Mouse (Mus musculus): ENCODE measurements at regions not wholly inside any gene's neighbourhood (a gene's known extent, or its start where the extent isn't known, plus 50 kb on each side); places are given as distances from the start of the nearest gene placed in this dataset.

DNA sequence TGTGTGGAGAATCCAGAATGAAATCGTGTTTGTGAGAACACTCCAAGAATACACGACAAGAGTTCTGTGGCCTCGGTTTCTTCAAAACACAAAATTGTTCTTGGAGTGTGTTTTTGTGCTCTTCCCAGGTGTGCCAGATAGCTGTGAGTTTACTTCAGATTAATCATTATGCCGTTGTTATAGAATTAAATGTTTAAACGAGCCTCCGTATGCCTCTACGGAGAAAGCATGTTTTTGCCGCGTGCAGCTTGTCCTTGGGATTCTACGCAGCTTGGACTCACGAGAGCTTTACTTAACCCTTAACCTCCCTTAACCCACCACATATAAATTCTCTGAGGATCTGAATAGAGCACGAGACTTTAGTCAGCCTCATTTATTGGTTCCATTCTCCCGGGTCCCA lies 455.7 kb upstream of the Kazn start:
- H3K36me3 ChIP-seq (ENCODE audit: control insufficient read depth, insufficient read depth), result no peaks in the 10 kb centered on the region

GRCm38 (mm10) chr4:142688241-142688640 lies 449.0 kb upstream of the Kazn start:
- Histone ChIP-seq H3K27ac (ENCODE audit: low read length) (no peak overlapping the region), H3K4me2 (ENCODE audit: low read depth, low read length) (no peak overlapping the region), H3K4me1 (ENCODE audit: control insufficient read depth, insufficient read depth, low read length) (no peaks in the 10 kb centered on the region), H3K4me3 (ENCODE audit: low read length) (no peak overlapping the region), H3K36me3 (ENCODE audit: control insufficient read depth, insufficient read depth) (no peaks in the 10 kb centered on the region), H3K27me3 (ENCODE audit: control insufficient read depth, insufficient read depth, low read length) (no peaks in the 10 kb centered on the region), H3K9ac (ENCODE audit: low read length) (no peak overlapping the region), H3K9me3 (replicated peaks; ENCODE audit: control insufficient read depth, low read length) (peaks cover 13% of the 10 kb centered on the region)
- no peak for ATAC-seq (replicated peaks; ENCODE audit: extremely low read depth, insufficient read depth, low FRiP score)
- 78% methylated on average over 6 of the region's 6 CpGs for WGBS

More for the DNA sequence above, 455.7 kb upstream of the Kazn start:
- Histone ChIP-seq H3K27ac (ENCODE audit: low read length) (no peak overlapping the region), H3K27me3 (ENCODE audit: control insufficient read depth, insufficient read depth, low read length) (no peaks in the 10 kb centered on the region), H3K4me2 (ENCODE audit: low read depth, low read length) (no peak overlapping the region), H3K9me3 (replicated peaks; ENCODE audit: control insufficient read depth, low read length) (no peaks in the 10 kb centered on the region), H3K9ac (ENCODE audit: low read length) (no peak overlapping the region), H3K4me1 (ENCODE audit: control insufficient read depth, insufficient read depth, low read length) (no peaks in the 10 kb centered on the region), H3K4me3 (ENCODE audit: low read length) (no peak overlapping the region)
- no peak for ATAC-seq (replicated peaks; ENCODE audit: extremely low read depth, insufficient read depth, low FRiP score)
- WGBS, result 73% methylated on average over 13 of the region's 13 CpGs

DNA sequence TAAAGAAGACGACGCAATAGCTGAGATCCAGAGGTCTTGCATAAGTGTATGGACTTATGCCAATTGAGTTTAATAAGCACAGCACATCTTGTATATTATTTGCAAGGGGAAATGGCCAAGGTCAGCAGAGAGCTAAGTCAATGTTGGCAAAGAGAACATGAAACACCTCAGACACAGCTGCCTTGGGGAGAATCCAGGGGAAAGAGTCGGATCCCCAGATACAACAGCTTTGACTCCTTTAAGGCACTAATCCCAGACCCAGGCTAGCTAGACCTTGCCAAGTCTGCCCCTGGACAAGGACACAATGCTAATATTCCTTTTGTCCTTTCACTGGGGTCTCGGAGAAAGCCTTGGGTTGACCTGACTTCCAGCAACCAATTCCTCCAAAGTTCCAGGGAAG lies 438.2 kb upstream of the Kazn start:
- H3K4me3 ChIP-seq (ENCODE audit: low read length), result no peak overlapping the region
- no peaks in the 10 kb centered on the region for H3K27me3 ChIP-seq (ENCODE audit: control insufficient read depth, insufficient read depth, low read length)
- WGBS, result 78% methylated on average over 4 of the region's 4 CpGs
- no peak overlapping the region for H3K9ac ChIP-seq (ENCODE audit: low read length)
- no peaks in the 10 kb centered on the region for H3K36me3 ChIP-seq (ENCODE audit: control insufficient read depth, insufficient read depth)
- no peak overlapping the region for H3K27ac ChIP-seq (ENCODE audit: low read length)
- ATAC-seq (replicated peaks; ENCODE audit: extremely low read depth, insufficient read depth, low FRiP score), result no peak
- no peaks in the 10 kb centered on the region for H3K4me1 ChIP-seq (ENCODE audit: control insufficient read depth, insufficient read depth, low read length)
- H3K9me3 ChIP-seq (replicated peaks; ENCODE audit: control insufficient read depth, low read length), result no peaks in the 10 kb centered on the region
- H3K4me2 ChIP-seq (ENCODE audit: low read depth, low read length), result no peak overlapping the region

DNA sequence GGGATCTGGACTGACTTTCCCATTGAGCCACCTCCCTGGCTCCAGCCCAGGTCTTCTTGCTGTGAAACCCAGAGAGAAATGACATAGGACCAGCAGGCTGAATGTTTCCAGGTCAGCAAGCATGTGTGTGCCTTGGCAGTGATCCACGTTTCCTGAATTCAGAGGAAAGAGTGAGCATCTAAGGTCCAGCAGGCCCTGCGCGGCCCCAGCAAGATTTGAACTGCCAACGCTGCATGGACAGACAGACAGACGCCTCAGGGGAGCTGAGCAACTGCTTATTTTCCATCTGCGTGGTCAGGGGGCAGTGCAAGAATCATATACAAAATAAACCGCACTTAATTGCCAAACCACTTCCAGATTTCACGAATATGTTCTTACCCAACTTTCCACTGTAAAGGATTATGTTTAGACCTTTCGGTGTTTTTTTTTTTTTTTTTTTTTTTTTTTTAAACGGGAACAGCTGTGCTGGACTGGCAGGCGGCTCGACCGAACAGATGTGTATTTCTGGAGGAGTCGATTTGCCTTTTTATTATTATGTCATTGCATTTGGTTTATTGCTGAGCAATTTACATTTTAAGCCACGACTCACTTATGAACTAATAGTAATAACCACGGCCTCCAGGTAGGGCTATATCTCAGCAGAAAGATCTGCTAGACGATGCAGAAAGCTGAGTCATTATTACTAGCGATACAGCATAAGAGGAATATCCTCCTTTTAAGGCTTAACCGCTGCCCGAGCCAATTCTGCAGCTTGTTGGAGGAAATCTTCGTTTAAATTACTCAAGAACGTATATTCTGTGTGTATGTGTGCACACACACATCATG lies 435.7 kb upstream of the Kazn start:
- H3K9me3 ChIP-seq (replicated peaks; ENCODE audit: control insufficient read depth, low read length), result no peaks in the 10 kb centered on the region
- no peak for ATAC-seq (replicated peaks; ENCODE audit: extremely low read depth, insufficient read depth, low FRiP score)
- H3K27ac ChIP-seq (ENCODE audit: low read length), result no peak overlapping the region
- H3K9ac ChIP-seq (ENCODE audit: low read length), result no peak overlapping the region
- H3K4me3 ChIP-seq (ENCODE audit: low read length), result no peak overlapping the region
- no peaks in the 10 kb centered on the region for H3K36me3 ChIP-seq (ENCODE audit: control insufficient read depth, insufficient read depth)
- WGBS, result 65% methylated on average over 22 of the region's 22 CpGs
- H3K27me3 ChIP-seq (ENCODE audit: control insufficient read depth, insufficient read depth, low read length), result no peaks in the 10 kb centered on the region
- no peak overlapping the region for H3K4me2 ChIP-seq (ENCODE audit: low read depth, low read length)
- no peaks in the 10 kb centered on the region for H3K4me1 ChIP-seq (ENCODE audit: control insufficient read depth, insufficient read depth, low read length)

GRCm38 (mm10) chr4:142671872-142672458 lies 432.8 kb upstream of the Kazn start:
- Histone ChIP-seq H3K4me1 (ENCODE audit: control insufficient read depth, insufficient read depth, low read length) (no peaks in the 10 kb centered on the region), H3K27me3 (ENCODE audit: control insufficient read depth, insufficient read depth, low read length) (no peaks in the 10 kb centered on the region), H3K9ac (ENCODE audit: low read length) (no peak overlapping the region), H3K4me2 (ENCODE audit: low read depth, low read length) (no peak overlapping the region), H3K36me3 (ENCODE audit: control insufficient read depth, insufficient read depth) (no peaks in the 10 kb centered on the region), H3K27ac (ENCODE audit: low read length) (no peak overlapping the region), H3K9me3 (replicated peaks; ENCODE audit: control insufficient read depth, low read length) (no peaks in the 10 kb centered on the region), H3K4me3 (ENCODE audit: low read length) (no peak overlapping the region)
- 65% methylated on average over 8 of the region's 8 CpGs for WGBS
- ATAC-seq (replicated peaks; ENCODE audit: extremely low read depth, insufficient read depth, low FRiP score), result no peak

DNA sequence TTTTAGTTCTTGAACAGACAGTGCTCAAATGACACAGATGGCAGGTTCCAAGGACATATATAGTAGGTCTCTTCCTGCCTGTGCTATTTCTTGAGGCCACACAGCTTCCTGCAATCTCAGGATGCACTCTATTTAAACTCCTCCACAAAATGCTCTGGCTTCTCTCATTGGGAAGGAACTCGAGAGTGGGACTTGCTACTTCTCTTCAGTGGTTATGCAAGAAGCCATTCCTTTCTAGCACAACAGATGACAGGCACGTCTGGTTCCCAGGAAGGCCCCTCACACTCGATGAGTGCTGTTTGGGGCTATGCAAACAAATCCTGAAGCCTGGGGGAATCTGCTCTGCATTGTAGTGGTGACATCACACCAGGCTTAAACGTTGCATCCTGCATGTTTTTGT lies 425.6 kb upstream of the Kazn start:
- Histone ChIP-seq H3K9ac (ENCODE audit: low read length) (no peak overlapping the region), H3K9me3 (replicated peaks; ENCODE audit: control insufficient read depth, low read length) (no peaks in the 10 kb centered on the region), H3K4me3 (ENCODE audit: low read length) (no peak overlapping the region), H3K27ac (ENCODE audit: low read length) (no peak overlapping the region), H3K4me2 (ENCODE audit: low read depth, low read length) (no peak overlapping the region), H3K36me3 (ENCODE audit: control insufficient read depth, insufficient read depth) (no peaks in the 10 kb centered on the region), H3K4me1 (ENCODE audit: control insufficient read depth, insufficient read depth, low read length) (no peaks in the 10 kb centered on the region), H3K27me3 (ENCODE audit: control insufficient read depth, insufficient read depth, low read length) (no peaks in the 10 kb centered on the region)
- WGBS, result 49% methylated on average over 4 of the region's 4 CpGs
- ATAC-seq (replicated peaks; ENCODE audit: extremely low read depth, insufficient read depth, low FRiP score), result no peak

DNA sequence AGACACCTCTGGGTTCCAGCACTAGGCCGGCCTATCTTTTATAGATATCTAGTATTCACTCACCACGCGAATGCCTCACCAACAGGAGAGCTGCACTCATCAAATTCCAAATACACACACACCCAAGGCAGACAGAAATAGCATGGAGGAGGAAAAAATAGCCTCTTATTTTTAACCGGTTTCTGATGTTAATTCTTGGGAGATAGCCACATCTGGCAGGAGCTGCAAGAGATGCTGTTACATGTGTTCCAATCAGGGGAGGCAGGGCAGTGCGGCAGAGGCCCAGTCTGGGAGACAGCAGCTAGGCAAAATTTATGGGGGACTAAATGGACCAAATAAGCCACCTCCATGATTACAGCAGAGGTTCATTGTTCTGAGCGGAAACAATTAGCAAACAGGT lies 419.0 kb upstream of the Kazn start:
- ATAC-seq (replicated peaks; ENCODE audit: extremely low read depth, insufficient read depth, low FRiP score), result no peak

DNA sequence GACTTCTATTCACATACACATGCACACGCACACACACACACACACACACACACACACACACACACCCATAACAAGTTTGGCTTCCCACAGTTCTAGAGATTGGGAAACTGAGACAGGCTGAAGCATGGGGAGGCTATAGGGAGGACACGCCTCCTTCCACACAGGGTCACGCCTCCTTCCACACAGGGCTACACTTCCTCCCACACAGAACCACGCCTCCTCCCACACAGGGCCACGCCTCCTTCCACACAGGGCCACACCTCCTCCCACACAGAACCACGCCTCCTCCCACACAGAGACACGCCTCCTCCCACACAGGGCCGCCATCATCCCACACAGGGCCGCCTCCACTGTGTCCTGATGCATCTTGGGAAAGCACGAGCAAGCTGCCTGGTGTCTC lies 401.9 kb upstream of the Kazn start:
- 86% methylated on average over 10 of the region's 10 CpGs for WGBS
- H3K27me3 ChIP-seq (ENCODE audit: control insufficient read depth, insufficient read depth, low read length), result no peaks in the 10 kb centered on the region
- no peak for ATAC-seq (replicated peaks; ENCODE audit: extremely low read depth, insufficient read depth, low FRiP score)

More for the DNA sequence above, 419.0 kb upstream of the Kazn start:
- 68% methylated on average over 6 of the region's 6 CpGs for WGBS
- Histone ChIP-seq H3K4me1 (ENCODE audit: control insufficient read depth, insufficient read depth, low read length) (no peaks in the 10 kb centered on the region), H3K36me3 (ENCODE audit: control insufficient read depth, insufficient read depth) (no peaks in the 10 kb centered on the region), H3K4me3 (ENCODE audit: low read length) (no peak overlapping the region), H3K4me2 (ENCODE audit: low read depth, low read length) (no peak overlapping the region), H3K9ac (ENCODE audit: low read length) (no peak overlapping the region), H3K9me3 (replicated peaks; ENCODE audit: control insufficient read depth, low read length) (no peaks in the 10 kb centered on the region), H3K27me3 (ENCODE audit: control insufficient read depth, insufficient read depth, low read length) (no peaks in the 10 kb centered on the region), H3K27ac (ENCODE audit: low read length) (no peak overlapping the region)

DNA sequence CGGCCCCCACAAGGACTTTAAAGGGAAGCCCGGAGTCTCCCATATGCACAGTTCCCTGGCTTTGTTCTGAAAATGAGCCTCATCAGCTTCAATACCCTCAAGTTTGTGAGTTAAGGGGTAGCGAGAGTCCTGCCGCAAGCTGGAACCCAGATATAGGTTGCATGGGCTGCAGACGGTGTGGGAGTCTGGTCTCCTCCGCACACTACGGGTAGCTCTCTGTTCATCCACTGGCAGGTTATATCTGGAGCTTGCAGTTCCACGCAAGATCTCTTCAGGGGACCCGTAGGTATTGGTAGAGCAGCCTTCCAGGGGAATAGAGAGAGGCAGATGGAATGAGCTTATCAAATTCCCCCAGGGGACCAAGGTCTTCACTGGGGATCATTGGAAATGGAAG lies 400.1 kb upstream of the Kazn start:
- H3K27ac ChIP-seq (ENCODE audit: low read length), result no peak overlapping the region
- H3K4me2 ChIP-seq (ENCODE audit: low read depth, low read length), result no peak overlapping the region
- 83% methylated on average over 9 of the region's 9 CpGs for WGBS
- H3K4me3 ChIP-seq (ENCODE audit: low read length), result no peak overlapping the region
- H3K4me1 ChIP-seq (ENCODE audit: control insufficient read depth, insufficient read depth, low read length), result 0 out of 2 replicates have a peak, but pooled peaks cover 2% of the 10 kb centered on the region
- H3K27me3 ChIP-seq (ENCODE audit: control insufficient read depth, insufficient read depth, low read length), result no peaks in the 10 kb centered on the region
- H3K36me3 ChIP-seq (ENCODE audit: control insufficient read depth, insufficient read depth), result no peaks in the 10 kb centered on the region
- no peak overlapping the region for H3K9ac ChIP-seq (ENCODE audit: low read length)
- H3K9me3 ChIP-seq (replicated peaks; ENCODE audit: control insufficient read depth, low read length), result no peaks in the 10 kb centered on the region
- ATAC-seq (replicated peaks; ENCODE audit: extremely low read depth, insufficient read depth, low FRiP score), result no peak

More for the DNA sequence above, 401.9 kb upstream of the Kazn start:
- H3K9ac ChIP-seq (ENCODE audit: low read length), result no peak overlapping the region
- no peak overlapping the region for H3K4me2 ChIP-seq (ENCODE audit: low read depth, low read length)
- H3K36me3 ChIP-seq (ENCODE audit: control insufficient read depth, insufficient read depth), result no peaks in the 10 kb centered on the region
- no peak overlapping the region for H3K27ac ChIP-seq (ENCODE audit: low read length)
- no peaks in the 10 kb centered on the region for H3K9me3 ChIP-seq (replicated peaks; ENCODE audit: control insufficient read depth, low read length)
- H3K4me1 ChIP-seq (ENCODE audit: control insufficient read depth, insufficient read depth, low read length), result 0 out of 2 replicates have a peak, but pooled peaks cover 2% of the 10 kb centered on the region
- H3K4me3 ChIP-seq (ENCODE audit: low read length), result no peak overlapping the region
